Mouse (Mus musculus): ENCODE results near the gene Nqo2. TPM values are rescaled to one million over a fixed set of nuclear protein-coding genes. Genes with fewer than 3 reads are reported as not detected.
A peak's percentile ranks its signal among the peaks of the same experiment; 100 is the strongest.

Gene Nqo2
- polyA plus RNA-seq, 1 experiment = 20.9 TPM

DNA sequence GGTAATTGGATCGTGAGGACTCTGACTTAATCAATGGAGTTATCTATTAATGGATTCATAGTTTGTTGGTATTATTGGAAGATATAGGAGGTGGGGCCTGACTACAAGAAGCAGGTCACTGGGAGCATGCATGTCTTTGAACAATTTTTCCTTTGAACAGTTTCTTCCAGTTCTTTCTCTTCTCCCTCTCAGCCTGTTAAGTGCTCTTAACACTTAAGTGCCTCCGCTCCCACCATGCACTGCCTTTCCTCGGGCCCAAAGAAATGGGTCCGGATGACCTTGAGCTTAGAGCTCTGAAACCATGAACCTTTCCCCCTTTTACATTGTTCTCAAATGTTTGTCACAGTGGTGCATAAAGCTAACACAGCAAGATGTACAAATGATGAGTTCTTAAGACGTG is 72.2 kb downstream of the Nqo2 start:
- no peak overlapping the region for H3K4me3 ChIP-seq (ENCODE audit: low read depth, low read length)
- no peaks in the 10 kb centered on the region for H3K9me3 ChIP-seq (replicated peaks; ENCODE audit: control insufficient read depth, insufficient read depth, low read length, poor library complexity, severe bottlenecking)
- H3K27ac ChIP-seq (ENCODE audit: insufficient read depth, low read length) = no peak overlapping the region
- H3K9ac ChIP-seq (ENCODE audit: low read depth, poor library complexity, severe bottlenecking) = no peak overlapping the region
- peaks cover 3% of the 10 kb centered on the region for H3K4me1 ChIP-seq (ENCODE audit: control insufficient read depth, insufficient read depth, low read length)
- TF ChIP-seq EP300 (IDR thresholded peaks at IDR 0.05; ENCODE audit: insufficient read depth, low read depth, low read length) (no peak), POLR2A (IDR thresholded peaks at IDR 0.05; ENCODE audit: insufficient read depth, low read length) (no peak), CTCF (IDR thresholded peaks at IDR 0.05; ENCODE audit: low read depth, low read length) (no peak)
- H3K36me3 ChIP-seq (ENCODE audit: control insufficient read depth, insufficient read depth, low read length, poor library complexity, severe bottlenecking) = no peaks in the 10 kb centered on the region
- no peaks in the 10 kb centered on the region for H3K27me3 ChIP-seq (ENCODE audit: control insufficient read depth, insufficient read depth, low read length, poor library complexity, severe bottlenecking)

DNA sequence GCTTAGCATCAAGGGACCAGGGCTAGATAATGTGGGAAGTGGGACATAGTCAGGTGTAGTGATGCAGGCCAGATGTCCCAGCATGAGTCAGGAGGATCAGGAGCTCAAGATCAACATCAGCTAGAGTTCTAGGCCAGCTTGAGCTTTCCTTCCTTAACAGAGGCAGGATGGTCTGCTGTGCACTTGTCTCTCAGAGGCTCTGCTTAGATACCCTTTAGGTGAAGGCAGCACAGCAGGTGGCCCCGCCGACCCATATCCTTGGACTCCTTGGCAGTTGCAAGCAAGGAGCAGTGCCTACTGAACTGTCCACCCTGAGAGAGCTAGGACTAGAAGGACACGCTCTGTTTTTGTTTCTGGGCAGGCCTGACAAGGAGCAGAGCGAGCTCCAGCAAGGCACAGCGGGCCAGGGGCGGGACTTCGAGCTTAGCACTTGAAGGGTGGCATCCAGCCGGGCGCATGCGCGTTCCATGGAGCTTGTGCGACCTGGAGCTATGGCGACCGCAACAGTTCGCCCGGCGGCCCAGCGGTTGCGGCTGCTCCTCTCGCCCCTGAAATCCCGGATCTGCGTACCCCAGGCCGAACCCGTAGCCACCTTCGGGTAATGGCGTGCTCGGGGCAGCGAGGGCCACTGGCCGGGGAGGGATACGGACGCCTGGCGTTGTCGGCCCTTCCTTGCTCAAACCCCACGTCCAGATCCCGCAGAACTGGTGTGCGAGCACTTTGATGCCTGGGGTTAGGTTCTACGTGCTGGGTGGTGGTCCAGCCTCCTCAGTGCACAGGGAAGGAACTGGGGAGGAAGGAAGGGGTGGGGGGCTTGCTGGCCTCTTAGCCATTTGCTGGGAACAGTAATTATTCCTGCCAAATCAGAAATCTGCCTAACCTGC is 72.9 kb downstream of the Nqo2 start, which contains the start of gene Bphl:
Bphl (plus strand) TSS at position 426 of the 884 bp plus-strand sequence.
- no peaks in the 10 kb centered on the region for H3K27me3 ChIP-seq (ENCODE audit: control insufficient read depth, insufficient read depth, low read length, poor library complexity, severe bottlenecking)
- no peak for TF ChIP-seq CTCF (IDR thresholded peaks at IDR 0.05; ENCODE audit: low read depth, low read length)
- no peak for TF ChIP-seq EP300 (IDR thresholded peaks at IDR 0.05; ENCODE audit: insufficient read depth, low read depth, low read length)
- TF ChIP-seq POLR2A (IDR thresholded peaks at IDR 0.05; ENCODE audit: insufficient read depth, low read length) = peak; percentile 61
- peak within 1 kb of the TSS; percentile 59 for H3K9ac ChIP-seq (ENCODE audit: low read depth, poor library complexity, severe bottlenecking)
- H3K4me3 ChIP-seq (ENCODE audit: low read depth, low read length) = peak within 1 kb of the TSS; percentile 73
- no peaks in the 10 kb centered on the region for H3K9me3 ChIP-seq (replicated peaks; ENCODE audit: control insufficient read depth, insufficient read depth, low read length, poor library complexity, severe bottlenecking)
- no peaks in the 10 kb centered on the region for H3K36me3 ChIP-seq (ENCODE audit: control insufficient read depth, insufficient read depth, low read length, poor library complexity, severe bottlenecking)
- H3K4me1 ChIP-seq (ENCODE audit: control insufficient read depth, insufficient read depth, low read length) = peaks cover 3% of the 10 kb centered on the region
- H3K27ac ChIP-seq (ENCODE audit: insufficient read depth, low read length) = no peak within 1 kb of the TSS

DNA sequence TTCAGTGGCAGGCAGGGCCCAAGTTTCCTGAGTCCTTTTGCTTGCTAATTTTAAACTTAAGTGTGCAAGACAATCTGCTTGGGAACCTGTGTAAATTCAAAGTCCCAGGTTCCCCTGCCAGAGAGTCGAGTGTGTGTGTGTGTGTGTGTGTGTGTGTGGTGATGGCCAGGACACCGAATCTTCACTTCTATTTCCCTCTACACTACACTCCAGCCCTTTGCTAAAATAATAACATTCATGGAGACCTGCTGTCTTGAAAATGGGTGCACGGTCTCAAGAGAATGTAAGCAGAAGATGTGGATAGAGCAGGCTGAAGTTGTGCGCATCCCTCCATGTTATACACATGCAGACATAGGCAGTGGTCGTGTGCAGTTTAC is 73.6 kb downstream of the Nqo2 start:
- Histone ChIP-seq H3K9me3 (replicated peaks; ENCODE audit: control insufficient read depth, insufficient read depth, low read length, poor library complexity, severe bottlenecking) (no peaks in the 10 kb centered on the region), H3K27ac (ENCODE audit: insufficient read depth, low read length) (no peak overlapping the region), H3K4me1 (ENCODE audit: control insufficient read depth, insufficient read depth, low read length) (peaks cover 3% of the 10 kb centered on the region), H3K9ac (ENCODE audit: low read depth, poor library complexity, severe bottlenecking) (peak overlapping the region; percentile 59), H3K27me3 (ENCODE audit: control insufficient read depth, insufficient read depth, low read length, poor library complexity, severe bottlenecking) (no peaks in the 10 kb centered on the region), H3K36me3 (ENCODE audit: control insufficient read depth, insufficient read depth, low read length, poor library complexity, severe bottlenecking) (no peaks in the 10 kb centered on the region), H3K4me3 (ENCODE audit: low read depth, low read length) (peak overlapping the region; percentile 73)
- TF ChIP-seq EP300 (IDR thresholded peaks at IDR 0.05; ENCODE audit: insufficient read depth, low read depth, low read length) = no peak
- TF ChIP-seq POLR2A (IDR thresholded peaks at IDR 0.05; ENCODE audit: insufficient read depth, low read length) = no peak
- TF ChIP-seq CTCF (IDR thresholded peaks at IDR 0.05; ENCODE audit: low read depth, low read length) = no peak

Other genes starting within 250 kb of the Nqo2 start
- not detected in 2 replicates for gene Serpinb6e, start 121.3 kb upstream of the Nqo2 start, polyA plus RNA-seq (2011; ENCODE audit: insufficient read depth, insufficient read length, low read depth, missing spikeins)
- gene Serpinb6c, start 59.0 kb upstream of the Nqo2 start, polyA plus RNA-seq (2011; ENCODE audit: insufficient read depth, insufficient read length, low read depth, missing spikeins) = 9.5 and 12.4 TPM in 2 replicates
- 6.9 and 8.0 TPM in 2 replicates for gene Ripk1, start 37.7 kb downstream of the Nqo2 start, polyA plus RNA-seq (2011; ENCODE audit: insufficient read depth, insufficient read length, low read depth, missing spikeins)
- gene Serpinb6a, start 38.1 kb downstream of the Nqo2 start, polyA plus RNA-seq (2011; ENCODE audit: insufficient read depth, insufficient read length, low read depth, missing spikeins) = 123 and 128 TPM in 2 replicates
- 15.7 and 25.9 TPM in 2 replicates for gene Bphl, start 72.9 kb downstream of the Nqo2 start, polyA plus RNA-seq (2011; ENCODE audit: insufficient read depth, insufficient read length, low read depth, missing spikeins)
- gene Tubb2a, start 113.3 kb downstream of the Nqo2 start, polyA plus RNA-seq (2011; ENCODE audit: insufficient read depth, insufficient read length, low read depth, missing spikeins) = 28.7 and 29.0 TPM in 2 replicates
- gene Tubb2b, start 165.8 kb downstream of the Nqo2 start, polyA plus RNA-seq (2011; ENCODE audit: insufficient read depth, insufficient read length, low read depth, missing spikeins) = 229 and 267 TPM in 2 replicates
- 29.2 and 39.1 TPM in 2 replicates for gene Psmg4, start 198.3 kb downstream of the Nqo2 start, polyA plus RNA-seq (2011; ENCODE audit: insufficient read depth, insufficient read length, low read depth, missing spikeins)

All from ES-Bruce4 (cell line).